Mouse (Mus musculus): ENCODE results near the gene Vegfc. TPM values are rescaled to one million over a fixed set of nuclear protein-coding genes. Genes with fewer than 3 reads are reported as not detected.

Vegfc gene
- polyA plus RNA-seq (2014; fragmentation: Illumina TruSeq; extraction: RNeasy Lipid Tissue Mini Kit (QIAGEN cat#74804); ENCODE audit: insufficient read depth, low read depth, low replicate concordance): 6.0 TPM

DNA sequence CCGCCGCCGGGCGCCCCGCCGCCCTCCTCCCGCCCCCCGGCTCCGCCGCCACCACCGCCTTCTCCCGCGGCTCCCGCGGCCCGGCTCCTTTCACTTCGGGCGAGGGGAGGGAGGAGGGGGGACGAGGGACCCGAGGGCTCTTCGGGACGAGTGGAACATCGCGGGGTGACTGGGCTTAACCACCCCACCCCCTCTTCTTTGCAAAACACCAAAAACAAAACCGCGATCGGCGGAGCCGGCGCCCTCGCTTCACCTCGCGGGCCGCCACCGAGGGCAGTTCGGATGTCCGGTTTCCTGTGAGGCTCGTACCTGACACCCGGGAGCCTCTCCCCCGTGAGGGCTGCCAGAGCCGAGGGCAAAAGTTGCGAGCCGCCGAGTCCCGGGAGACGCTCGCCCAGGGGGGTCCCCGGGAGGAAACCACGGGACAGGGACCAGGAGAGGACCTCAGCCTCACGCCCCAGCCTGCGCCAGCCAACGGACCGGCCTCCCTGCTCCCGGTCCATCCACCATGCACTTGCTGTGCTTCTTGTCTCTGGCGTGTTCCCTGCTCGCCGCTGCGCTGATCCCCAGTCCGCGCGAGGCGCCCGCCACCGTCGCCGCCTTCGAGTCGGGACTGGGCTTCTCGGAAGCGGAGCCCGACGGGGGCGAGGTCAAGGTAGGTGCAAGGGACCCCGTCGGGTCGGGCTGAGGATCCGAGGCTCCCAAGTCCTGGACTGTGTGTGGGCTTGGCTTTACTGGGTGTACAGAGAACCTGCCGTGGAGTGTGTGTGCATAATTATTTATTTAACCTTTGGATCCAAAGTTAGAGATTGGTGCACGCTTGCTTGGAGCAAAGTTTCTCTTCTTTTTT lies at the start of gene Vegfc:
Gene Vegfc (plus strand): TSS at position 336 of the 850 bp plus-strand sequence.

